28 mouse cellular contexts compared by ENCODE assay signal in the genomic region with DNA sequence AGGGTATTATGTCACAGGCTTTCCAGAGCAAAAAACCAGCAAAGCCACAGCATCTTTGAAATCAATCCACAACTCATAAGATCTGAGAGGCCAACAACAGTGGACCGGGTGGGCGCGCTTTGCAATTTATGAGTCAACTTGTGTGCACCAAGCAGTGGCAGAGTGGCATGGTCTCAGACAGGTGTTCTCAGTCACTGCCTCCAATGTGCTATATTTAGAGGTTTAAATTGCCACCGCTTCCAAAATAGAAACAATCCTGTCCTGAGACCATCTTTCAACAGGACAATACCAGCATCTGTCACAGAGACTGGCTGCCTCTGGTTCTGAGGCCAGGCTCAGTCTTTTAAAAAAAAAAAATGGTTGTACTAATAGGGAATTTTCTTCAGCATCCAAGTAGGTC. TPM values are rescaled to one million over a fixed set of nuclear protein-coding genes. Genes with fewer than 3 reads are reported as not detected.
"Had no signal": no experiment of that assay in that cellular context is flagged by ENCODE, and none has a peak within 500 bp of the region (broad histone marks: within the 10 kb centered on the region; RNA-seq: fewer than 3 reads in every experiment).

No protein-coding gene starts in this region.

- H3K4me2 ChIP-seq: heart, embryonic 11.5 days; heart, embryonic 13.5 days; hindbrain, embryonic 12.5 days; hindbrain, embryonic 14.5 days; intestine, embryonic 15.5 days; limb, embryonic 12.5 days; liver, embryonic 11.5 days; liver, embryonic 13.5 days; liver, embryonic 15.5 days had no signal

- H3K9ac ChIP-seq: heart, embryonic 13.5 days; hindbrain, embryonic 12.5 days; hindbrain, embryonic 14.5 days; intestine, embryonic 15.5 days; limb, embryonic 12.5 days; liver, embryonic 13.5 days; liver, embryonic 15.5 days had no signal

- H3K27ac ChIP-seq: gastrocnemius, adult 2 months; hindbrain, embryonic 10.5 days; hindbrain, embryonic 12.5 days; hindbrain, embryonic 14.5 days; intestine, embryonic 15.5 days; layer of hippocampus, adult 2 months; left cerebral cortex, adult 2 months; limb, embryonic 10.5 days; limb, embryonic 12.5 days; liver, embryonic 13.5 days; liver, embryonic 15.5 days had no signal

- H3K4me1 ChIP-seq: liver, embryonic 15.5 days had no signal

- H3K4me3 ChIP-seq: gastrocnemius, adult 2 months; heart, embryonic 13.5 days; hindbrain, embryonic 10.5 days; hindbrain, embryonic 12.5 days; intestine, embryonic 15.5 days; layer of hippocampus, adult 2 months; left cerebral cortex, adult 2 months; limb, embryonic 10.5 days; limb, embryonic 12.5 days; liver, embryonic 13.5 days; liver, embryonic 15.5 days had no signal

- H3K27me3 ChIP-seq: heart, embryonic 13.5 days; hindbrain, embryonic 12.5 days; intestine, embryonic 15.5 days; liver, embryonic 13.5 days; liver, embryonic 15.5 days had no signal

- H3K36me3 ChIP-seq: heart, embryonic 13.5 days; hindbrain, embryonic 10.5 days; hindbrain, embryonic 12.5 days; intestine, embryonic 15.5 days; limb, embryonic 10.5 days; limb, embryonic 12.5 days; liver, embryonic 13.5 days; liver, embryonic 15.5 days had no signal

- ATAC-seq: hindbrain, embryonic 16.5 days; inflammation-experienced regulatory T-cells, adult 6 months; intestine, embryonic 15.5 days; intestine, postnatal 0 days had no signal

- H3K9me3 ChIP-seq: heart, embryonic 13.5 days; hindbrain, embryonic 10.5 days; hindbrain, embryonic 12.5 days; intestine, embryonic 15.5 days; limb, embryonic 10.5 days; limb, embryonic 12.5 days; liver, embryonic 13.5 days; liver, embryonic 15.5 days had no signal

- DNase-seq: gastrocnemius, adult 2 months; gastrocnemius, postnatal 10 days; gastrocnemius, postnatal 25 days; heart, postnatal 14 days; heart, postnatal 4 days; kidney, adult 18-20 months; kidney, adult 8-10 months; kidney, postnatal 10 days; kidney, postnatal 25 days; kidney, postnatal 4 days; liver; liver, embryonic 13.5 days had no signal

RNA-seq across cellular contexts. Expression of a gene that starts 42.0 kb away (rescaled TPM):
- total RNA-seq: granulocyte monocyte progenitor cell, adult 5-6 weeks had no signal
- polyA plus RNA-seq: limb, embryonic 10.5 days had no signal

RNA-seq across cellular contexts. Expression of a gene that starts 54.1 kb away (rescaled TPM):
- total RNA-seq: granulocyte monocyte progenitor cell, adult 5-6 weeks had no signal
- polyA plus RNA-seq: inflammation-experienced regulatory T-cells, adult 6 months had no signal
